Mouse (Mus musculus): ENCODE measurements around the gene Cd164l2. TPM values are rescaled to one million over a fixed set of nuclear protein-coding genes. Genes with fewer than 3 reads are reported as not detected.
A peak's percentile ranks its signal among the peaks of the same experiment; 100 is the strongest.

The Cd164l2 gene
- polyA plus RNA-seq, 1 experiment, result 10.9 TPM

DNA sequence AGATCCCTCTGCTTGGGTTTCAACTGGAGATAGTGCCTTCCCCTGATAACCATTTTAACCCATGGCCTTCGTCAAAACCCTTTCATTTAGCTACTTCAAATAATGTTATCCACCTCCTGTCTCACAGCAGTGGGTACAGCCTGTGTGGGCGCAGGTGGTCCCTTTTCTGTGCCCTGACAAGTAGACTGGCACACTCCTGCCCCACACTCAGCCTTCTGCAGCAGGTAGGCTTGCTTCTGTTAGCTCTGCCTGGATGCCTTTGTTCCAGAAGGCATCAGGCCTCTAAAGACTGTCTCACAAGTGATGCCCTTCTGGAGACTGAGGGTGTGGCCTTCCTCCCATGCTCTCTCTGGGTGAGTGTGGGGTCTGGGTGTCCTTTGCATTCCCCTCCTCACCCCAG, 15.8 kb upstream of the Cd164l2 start:
- Histone ChIP-seq H3K4me1 (ENCODE audit: control insufficient read depth, insufficient read depth, low read length) (peaks cover 28% of the 10 kb centered on the region), H3K27ac (ENCODE audit: insufficient read depth, low read length) (no peak overlapping the region), H3K27me3 (ENCODE audit: control insufficient read depth, insufficient read depth, low read length) (no peaks in the 10 kb centered on the region), H3K4me3 (replicated peaks; ENCODE audit: insufficient read depth, low read depth, low read length) (no peak overlapping the region)
- TF ChIP-seq CTCF (IDR thresholded peaks at IDR 0.05; ENCODE audit: borderline replicate concordance, insufficient read depth, low read depth, low read length) (no peak), POLR2A (IDR thresholded peaks at IDR 0.05; ENCODE audit: borderline replicate concordance, insufficient read depth, low read length) (no peak)
- 94% methylated on average over 2 of the region's 2 CpGs for WGBS
- DNase-seq, result no peak

- WGBS, result 32% methylated on average over 7 of the region's 7 CpGs
- Histone ChIP-seq H3K4me1 (ENCODE audit: control insufficient read depth, insufficient read depth, low read length) (peaks cover 35% of the 10 kb centered on the region), H3K27me3 (ENCODE audit: control insufficient read depth, insufficient read depth, low read length) (no peaks in the 10 kb centered on the region), H3K27ac (ENCODE audit: insufficient read depth, low read length) (0 out of 2 replicates have a peak overlapping the region, but pooled peaks have one; percentile 34), H3K4me3 (replicated peaks; ENCODE audit: insufficient read depth, low read depth, low read length) (no peak overlapping the region)
- TF ChIP-seq POLR2A (IDR thresholded peaks at IDR 0.05; ENCODE audit: borderline replicate concordance, insufficient read depth, low read length) (no peak), CTCF (IDR thresholded peaks at IDR 0.05; ENCODE audit: borderline replicate concordance, insufficient read depth, low read depth, low read length) (no peak)
- no peak for DNase-seq
Measured at GRCm38 (mm10) chr4:133196852-133197251, 15.1 kb upstream of the Cd164l2 start.

DNA sequence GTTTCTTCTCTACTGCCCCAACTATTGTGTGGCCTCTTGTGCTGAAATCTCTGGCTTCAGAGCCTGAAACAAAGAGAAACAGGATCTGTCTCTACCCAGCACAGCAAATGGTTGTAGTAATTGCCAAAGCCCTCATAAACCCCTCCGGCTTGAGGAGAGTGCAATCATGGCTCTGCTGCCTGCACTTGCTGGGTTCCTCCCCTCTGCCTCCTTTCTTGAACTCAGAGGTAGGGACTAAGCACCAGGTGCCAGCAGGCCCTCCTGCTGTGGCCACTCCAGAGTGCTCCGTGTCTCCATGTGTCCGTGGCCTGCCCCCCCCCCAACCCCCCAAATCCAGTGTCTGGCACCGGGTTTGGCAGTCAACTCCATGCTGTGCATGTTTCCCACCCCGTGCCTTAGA, 14.6 kb upstream of the Cd164l2 start:
- H3K4me1 ChIP-seq (ENCODE audit: control insufficient read depth, insufficient read depth, low read length), result peaks cover 36% of the 10 kb centered on the region
- WGBS, result 8% methylated on average over 5 of the region's 5 CpGs
- TF ChIP-seq CTCF (IDR thresholded peaks at IDR 0.05; ENCODE audit: borderline replicate concordance, insufficient read depth, low read depth, low read length), result no peak
- TF ChIP-seq POLR2A (IDR thresholded peaks at IDR 0.05; ENCODE audit: borderline replicate concordance, insufficient read depth, low read length), result no peak
- no peak for DNase-seq
- 0 out of 2 replicates have a peak overlapping the region, but pooled peaks have one; percentile 34 for H3K27ac ChIP-seq (ENCODE audit: insufficient read depth, low read length)
- H3K27me3 ChIP-seq (ENCODE audit: control insufficient read depth, insufficient read depth, low read length), result no peaks in the 10 kb centered on the region
- H3K4me3 ChIP-seq (replicated peaks; ENCODE audit: insufficient read depth, low read depth, low read length), result no peak overlapping the region

- 64% methylated on average over 13 of the region's 13 CpGs for WGBS
- TF ChIP-seq CTCF (IDR thresholded peaks at IDR 0.05; ENCODE audit: borderline replicate concordance, insufficient read depth, low read depth, low read length) (no peak), POLR2A (IDR thresholded peaks at IDR 0.05; ENCODE audit: borderline replicate concordance, insufficient read depth, low read length) (no peak)
- Histone ChIP-seq H3K27ac (ENCODE audit: insufficient read depth, low read length) (no peak overlapping the region), H3K4me3 (replicated peaks; ENCODE audit: insufficient read depth, low read depth, low read length) (no peak overlapping the region), H3K27me3 (ENCODE audit: control insufficient read depth, insufficient read depth, low read length) (no peaks in the 10 kb centered on the region), H3K4me1 (ENCODE audit: control insufficient read depth, insufficient read depth, low read length) (peaks cover 36% of the 10 kb centered on the region)
- no peak for DNase-seq
Measured at GRCm38 (mm10) chr4:133197801-133198286, 14.1 kb upstream of the Cd164l2 start.

GRCm38 (mm10) chr4:133198337-133199180, 13.4 kb upstream of the Cd164l2 start:
- peak in 1 of 2 experiments; percentile 20 for DNase-seq
- H3K27me3 ChIP-seq (ENCODE audit: control insufficient read depth, insufficient read depth, low read length), result no peaks in the 10 kb centered on the region
- no peak overlapping the region for H3K4me3 ChIP-seq (replicated peaks; ENCODE audit: insufficient read depth, low read depth, low read length)
- H3K27ac ChIP-seq (ENCODE audit: insufficient read depth, low read length), result no peak overlapping the region
- WGBS, result 64% methylated on average over 19 of the region's 19 CpGs
- TF ChIP-seq CTCF (IDR thresholded peaks at IDR 0.05; ENCODE audit: borderline replicate concordance, insufficient read depth, low read depth, low read length), result no peak
- TF ChIP-seq POLR2A (IDR thresholded peaks at IDR 0.05; ENCODE audit: borderline replicate concordance, insufficient read depth, low read length), result no peak
- H3K4me1 ChIP-seq (ENCODE audit: control insufficient read depth, insufficient read depth, low read length), result peaks cover 36% of the 10 kb centered on the region

GRCm38 (mm10) chr4:133199743-133200142, 12.2 kb upstream of the Cd164l2 start:
- no peaks in the 10 kb centered on the region for H3K27me3 ChIP-seq (ENCODE audit: control insufficient read depth, insufficient read depth, low read length)
- TF ChIP-seq POLR2A (IDR thresholded peaks at IDR 0.05; ENCODE audit: borderline replicate concordance, insufficient read depth, low read length), result no peak
- TF ChIP-seq CTCF (IDR thresholded peaks at IDR 0.05; ENCODE audit: borderline replicate concordance, insufficient read depth, low read depth, low read length), result no peak
- no peak overlapping the region for H3K27ac ChIP-seq (ENCODE audit: insufficient read depth, low read length)
- 87% methylated on average over 6 of the region's 6 CpGs for WGBS
- no peak for DNase-seq
- H3K4me3 ChIP-seq (replicated peaks; ENCODE audit: insufficient read depth, low read depth, low read length), result no peak overlapping the region
- peaks cover 36% of the 10 kb centered on the region for H3K4me1 ChIP-seq (ENCODE audit: control insufficient read depth, insufficient read depth, low read length)

- TF ChIP-seq POLR2A (IDR thresholded peaks at IDR 0.05; ENCODE audit: borderline replicate concordance, insufficient read depth, low read length) (no peak), CTCF (IDR thresholded peaks at IDR 0.05; ENCODE audit: borderline replicate concordance, insufficient read depth, low read depth, low read length) (no peak)
Measured at GRCm38 (mm10) chr4:133200343-133200742, 11.6 kb upstream of the Cd164l2 start.

More at GRCm38 (mm10) chr4:133200343-133200742, 11.6 kb upstream of the Cd164l2 start:
- Histone ChIP-seq H3K4me1 (ENCODE audit: control insufficient read depth, insufficient read depth, low read length) (peaks cover 36% of the 10 kb centered on the region), H3K4me3 (replicated peaks; ENCODE audit: insufficient read depth, low read depth, low read length) (no peak overlapping the region), H3K27ac (ENCODE audit: insufficient read depth, low read length) (no peak overlapping the region), H3K27me3 (ENCODE audit: control insufficient read depth, insufficient read depth, low read length) (no peaks in the 10 kb centered on the region)
- DNase-seq, result peak; percentile 43 to 46
- WGBS, result 32% methylated on average over 21 of the region's 21 CpGs

All from cerebellum, adult 2 months (tissue).